Mouse (Mus musculus) CD4-positive naive resting alpha-beta T cell, adult 76 days (primary cell): ENCODE results near the gene Otog. TPM values are rescaled to one million over a fixed set of nuclear protein-coding genes. Genes with fewer than 3 reads are reported as not detected.

ENCODE experiments used
- total RNA-seq: library from RNA; stranded (reverse); gene quantifications from one replicate; pipeline ENCODE4 v1.2.4, GENCODE M21; 2023

Gene Otog
- total RNA-seq = not detected

GRCm38 (mm10) chr7:46240696-46241095 lies at the start of gene Otog:
TSS of gene Otog (plus strand) at chr7:46240987.

GRCm38 (mm10) chr7:46238346-46238745 lies 2.4 kb upstream of the Otog start, which contains the start of gene Ush1c:
TSS of gene Ush1c (minus strand) at chr7:46238503.

Other genes with a start within 250 kb of the Otog start
- gene Abcc6, start 210.7 kb upstream of the Otog start, total RNA-seq = not detected
- gene Nomo1, start 207.3 kb upstream of the Otog start, total RNA-seq = 43.4 TPM
- gene Kcnj11, start 140.2 kb upstream of the Otog start, total RNA-seq = not detected
- gene Abcc8, start 61.0 kb upstream of the Otog start, total RNA-seq = 0.76 TPM
- gene Ush1c, start 2.5 kb upstream of the Otog start, total RNA-seq = not detected
- not detected for gene Myod1, start 135.5 kb downstream of the Otog start, total RNA-seq
- 0.26 TPM for gene Kcnc1, start 155.5 kb downstream of the Otog start, total RNA-seq